Mouse (Mus musculus) heart, postnatal 14 days (tissue): ENCODE results near the gene Vapb. TPM values are rescaled to one million over a fixed set of nuclear protein-coding genes. Genes with fewer than 3 reads are reported as not detected.

ENCODE experiments used
- DNase-seq, 2 experiments: peaks; one replicate each; pipeline ENCODE4 v3.0.0; 2021 to 2022
- intact Hi-C: fragments of 180-260 bp; cut with DNase I; formaldehyde crosslinking; loops from one replicate; pipeline ENCODE4 v1.15.1; 2025
- total RNA-seq, 2 experiments: library from RNA; stranded (reverse); gene quantifications; 2 replicates each; pipeline ENCODE4 v1.2.3; 2021

Gene Vapb
- total RNA-seq, 2 experiments from 2014 or later = 94.2 to 109 TPM

DNA sequence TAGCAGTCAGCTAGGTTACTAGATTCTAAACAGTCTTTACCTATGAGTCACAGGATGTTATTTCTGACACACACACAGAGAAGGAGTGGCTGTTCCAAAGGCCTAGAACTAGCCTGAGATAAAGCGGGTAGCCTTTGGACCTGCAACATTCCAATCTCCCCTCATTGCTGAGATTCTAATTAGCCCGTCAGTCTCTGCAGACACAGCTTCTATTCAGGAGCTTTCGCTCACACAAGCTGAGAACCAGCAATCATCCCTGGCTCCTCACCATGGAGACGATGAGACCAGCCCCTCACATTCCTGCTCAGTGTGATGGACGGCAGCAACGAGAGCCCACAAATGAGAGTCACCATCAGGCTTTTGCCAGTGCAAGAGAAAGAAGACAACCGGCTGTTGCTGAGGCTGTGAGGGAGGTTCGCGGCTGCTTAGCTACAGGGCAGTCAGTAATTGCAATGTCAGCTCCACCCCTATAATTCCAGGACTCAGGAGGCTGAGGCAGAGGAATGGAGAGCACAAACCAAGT, 6.8 kb upstream of the Vapb start:
- intact Hi-C loops = no loop called here
- no peak for DNase-seq

GRCm38 (mm10) chr2:173734426-173734825, 2.9 kb upstream of the Vapb start:
- DNase-seq = no peak
- intact Hi-C loops = no loop called here

DNA sequence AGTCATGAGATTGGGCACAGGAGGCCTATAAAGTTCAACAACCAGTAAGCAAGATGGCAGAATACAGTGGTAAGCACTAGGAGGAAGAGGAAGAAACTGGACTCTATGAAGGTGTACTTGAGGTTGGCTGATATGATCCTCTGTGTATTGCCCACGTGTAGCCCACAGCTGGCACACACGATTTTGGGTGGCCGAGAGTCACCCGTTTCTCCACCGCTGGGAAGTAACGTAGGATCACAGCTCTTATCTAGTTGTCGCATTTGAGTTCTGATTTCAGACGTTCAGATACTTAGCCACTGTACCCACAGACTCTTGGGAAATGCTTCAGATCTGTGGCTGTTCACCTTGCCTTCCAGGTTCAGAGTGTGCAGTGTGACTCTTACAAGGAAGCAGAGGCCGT, 921 bp downstream of the Vapb start:
- no peak for DNase-seq

GRCm38 (mm10) chr2:173739107-173739506, 1.8 kb downstream of the Vapb start:
- no peak for DNase-seq
- intact Hi-C loops = loop anchor here (5.0 kb wide), 1 partner anchor 77 kb away; no protein-coding TSS in a partner anchor

More for the DNA sequence above, 921 bp downstream of the Vapb start:
- intact Hi-C loops = loop anchor here (5.0 kb wide), 1 partner anchor 76 kb away; no protein-coding TSS in a partner anchor

DNA sequence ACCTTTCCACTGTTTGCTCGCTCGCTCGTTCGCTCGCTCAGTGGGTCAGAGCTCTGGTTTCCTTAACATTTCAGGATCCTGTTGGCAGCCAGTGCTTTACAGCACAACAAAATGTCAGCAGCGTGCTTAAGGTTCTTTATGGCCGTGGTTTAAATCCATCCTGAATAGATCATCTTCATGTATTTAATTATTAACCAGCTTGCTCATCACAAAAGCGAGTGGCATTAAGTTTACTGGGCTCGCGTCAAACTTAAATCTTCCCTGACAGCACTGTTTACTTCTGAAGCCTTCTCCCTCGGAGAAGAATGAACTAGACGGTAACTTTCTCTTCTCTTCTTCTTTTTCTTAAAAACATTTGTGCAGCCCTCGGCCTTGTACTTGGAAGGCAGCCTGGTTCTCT, 4.8 kb downstream of the Vapb start:
- intact Hi-C loops = no loop called here
- DNase-seq = no peak

- no peak for DNase-seq
- intact Hi-C loops = no loop called here
Measured at GRCm38 (mm10) chr2:173742744-173743143, 5.4 kb downstream of the Vapb start.

DNA sequence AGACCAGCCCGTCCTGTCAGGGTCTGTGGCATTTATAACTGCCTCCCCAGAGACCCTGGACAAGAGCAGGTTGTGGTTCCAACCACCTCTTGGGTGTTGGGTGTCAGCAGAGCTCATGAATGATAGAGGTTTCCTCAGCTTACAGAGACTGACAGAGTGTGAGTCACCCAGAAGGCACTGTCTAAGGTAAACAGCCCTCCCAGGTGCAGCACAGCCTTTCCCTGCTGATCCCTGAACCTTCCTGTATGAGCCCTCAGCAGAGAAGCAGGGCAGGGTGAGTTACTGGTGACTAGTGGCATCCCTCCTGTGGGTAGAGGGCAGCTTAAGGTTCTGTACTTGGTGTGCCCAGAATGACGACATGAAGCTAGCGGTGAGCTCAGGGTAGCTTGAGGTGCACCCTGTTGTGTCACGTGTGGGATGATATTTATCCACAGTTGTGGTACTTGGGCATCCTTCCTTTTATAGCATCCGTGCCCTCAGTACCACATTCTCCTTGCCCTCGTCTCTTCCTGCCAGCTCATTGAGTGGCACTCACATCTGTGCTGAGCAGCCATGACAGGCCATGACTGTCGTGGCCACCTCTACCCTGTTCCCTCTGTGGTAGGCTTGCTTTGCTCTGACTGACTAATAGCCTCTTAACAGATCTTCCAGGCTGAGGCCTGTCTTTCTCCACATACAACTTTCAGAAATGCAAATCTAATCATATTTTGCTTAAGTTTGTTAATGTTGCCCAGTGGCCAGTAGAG, 6.9 kb downstream of the Vapb start:
- no peak for DNase-seq
- intact Hi-C loops = no loop called here

DNA sequence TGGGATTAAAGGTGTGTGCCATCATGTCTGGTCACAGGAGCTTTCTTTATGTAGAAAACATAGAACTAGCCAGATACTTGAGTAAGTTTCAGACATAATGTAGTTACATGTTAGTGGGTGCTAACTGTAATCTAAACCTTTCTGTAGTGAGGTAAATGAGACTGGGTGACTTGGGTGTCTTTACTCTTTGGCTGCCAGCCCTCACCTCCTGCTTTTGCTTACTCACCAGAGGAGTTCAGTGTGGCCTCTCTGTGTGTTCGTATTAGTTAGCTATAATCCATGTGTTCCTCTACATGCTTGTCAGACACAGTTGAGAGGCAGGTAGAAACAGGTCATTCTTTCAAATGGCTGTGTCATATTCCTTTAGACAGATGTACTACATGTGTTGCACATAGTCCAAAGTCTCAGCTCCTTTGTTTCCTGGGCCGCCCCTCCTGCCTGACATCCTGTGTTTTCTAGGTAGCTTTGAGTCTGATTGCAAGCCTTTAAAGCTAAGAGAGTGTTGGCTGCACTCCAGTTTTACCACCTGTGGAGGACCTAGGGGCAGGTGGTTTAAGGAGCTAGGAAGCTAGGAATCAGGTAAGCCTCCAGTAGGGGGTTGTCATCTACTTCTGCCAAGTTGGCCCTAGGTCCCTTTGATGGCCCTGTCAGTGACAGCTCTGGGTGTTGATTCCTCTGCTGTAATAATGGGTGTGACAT, 11.8 kb downstream of the Vapb start:
- intact Hi-C loops = no loop called here
- DNase-seq = no peak

GRCm38 (mm10) chr2:173755433-173756144, 18.3 kb downstream of the Vapb start:
- intact Hi-C loops = no loop called here

GRCm38 (mm10) chr2:173757624-173758155, 20.4 kb downstream of the Vapb start:
- intact Hi-C loops = no loop called here
- DNase-seq = no peak

More at GRCm38 (mm10) chr2:173755433-173756144, 18.3 kb downstream of the Vapb start:
- no peak for DNase-seq

- DNase-seq = no peak
- intact Hi-C loops = no loop called here
Measured at GRCm38 (mm10) chr2:173760607-173761006, 23.3 kb downstream of the Vapb start.

DNA sequence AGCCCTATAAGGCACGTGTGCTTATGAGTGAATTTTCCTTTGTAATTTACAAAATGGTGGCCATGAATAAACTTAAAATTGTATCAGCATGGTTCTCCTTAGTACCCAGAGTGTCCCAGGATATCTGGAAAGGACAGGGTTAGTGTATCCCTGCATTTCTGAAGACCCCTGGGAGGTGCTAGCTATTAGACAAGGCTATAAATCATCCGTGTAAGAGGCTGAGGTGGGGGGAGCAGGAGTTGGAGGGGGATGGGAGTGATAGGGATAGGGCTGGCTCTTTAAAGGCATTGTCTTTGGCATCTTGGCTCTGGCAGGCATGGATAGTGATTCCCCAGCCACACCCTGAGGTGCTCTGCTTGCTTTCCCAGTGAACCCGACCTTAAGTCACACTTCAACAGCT, 27.3 kb downstream of the Vapb start:
- DNase-seq = no peak
- intact Hi-C loops = no loop called here

DNA sequence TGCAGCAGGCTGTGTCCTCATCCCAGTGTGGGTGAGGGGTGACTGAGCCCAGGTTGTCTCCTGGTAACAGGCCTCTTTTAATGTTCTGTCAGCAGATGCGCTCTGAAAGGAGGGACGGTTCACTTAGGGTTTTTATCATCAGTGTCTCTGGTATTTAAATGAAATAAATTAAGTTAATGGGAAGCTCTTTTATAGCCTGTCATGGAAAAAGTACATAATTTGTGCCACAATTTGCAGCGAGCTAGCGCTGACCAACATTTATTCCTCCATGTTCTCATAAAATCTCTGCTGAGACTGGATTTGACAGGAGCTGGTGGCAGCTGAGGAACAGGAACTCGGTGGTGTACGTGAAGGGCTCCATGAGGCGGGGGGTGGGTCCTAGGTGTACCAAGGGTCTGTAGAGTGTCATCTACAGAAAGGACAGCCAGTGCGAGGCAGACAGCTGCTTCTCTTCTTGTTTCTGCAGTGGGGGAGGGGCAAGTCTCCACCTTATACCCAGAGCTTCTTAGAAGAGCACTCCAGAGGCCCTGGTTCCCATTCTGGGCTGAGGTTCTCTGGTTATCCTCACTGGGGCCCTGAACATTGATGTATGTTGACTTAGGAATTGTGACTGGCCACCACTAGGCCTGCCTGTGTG, 30.8 kb downstream of the Vapb start:
- intact Hi-C loops = no loop called here
- no peak for DNase-seq

DNA sequence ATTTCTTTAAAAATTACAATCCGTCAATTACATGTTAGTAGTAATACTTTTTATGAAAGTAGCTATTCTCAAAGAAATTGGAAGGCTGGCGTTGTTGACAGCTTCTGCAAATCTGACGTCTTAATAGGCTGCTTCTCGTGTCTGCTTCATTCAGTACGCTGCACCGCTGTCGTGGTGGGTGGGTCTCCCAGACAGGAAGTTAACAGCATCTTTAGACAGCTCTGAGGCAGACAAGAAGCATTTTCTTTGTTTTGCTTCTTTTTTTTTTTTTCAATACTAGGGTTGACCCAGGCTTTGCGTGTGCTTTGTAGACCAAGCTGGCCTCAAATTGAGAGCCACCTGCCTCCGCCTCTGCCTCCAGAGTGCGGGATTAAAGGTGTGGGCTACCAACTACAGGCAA, 31.9 kb downstream of the Vapb start:
- DNase-seq = no peak
- intact Hi-C loops = no loop called here

DNA sequence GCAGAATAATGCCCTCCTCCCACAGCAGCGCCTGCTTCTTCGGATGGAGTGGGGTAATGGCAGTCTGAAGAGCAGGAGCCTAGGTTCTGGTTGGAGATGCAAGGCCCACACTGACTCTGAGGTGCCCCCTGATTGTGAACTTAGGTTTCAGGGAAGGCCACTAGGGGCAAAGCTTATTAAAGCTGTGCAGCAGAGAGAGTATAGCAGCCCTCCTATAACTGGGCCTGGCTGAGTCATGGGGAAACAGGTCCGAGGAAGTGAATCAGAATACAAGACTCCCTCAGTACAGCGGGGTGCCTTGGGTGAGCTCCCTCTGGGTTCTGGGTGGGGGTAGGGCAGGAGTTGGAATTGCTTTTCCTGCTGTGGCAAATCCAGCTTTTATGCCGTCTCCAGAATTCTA, 33.3 kb downstream of the Vapb start:
- no peak for DNase-seq
- intact Hi-C loops = no loop called here

DNA sequence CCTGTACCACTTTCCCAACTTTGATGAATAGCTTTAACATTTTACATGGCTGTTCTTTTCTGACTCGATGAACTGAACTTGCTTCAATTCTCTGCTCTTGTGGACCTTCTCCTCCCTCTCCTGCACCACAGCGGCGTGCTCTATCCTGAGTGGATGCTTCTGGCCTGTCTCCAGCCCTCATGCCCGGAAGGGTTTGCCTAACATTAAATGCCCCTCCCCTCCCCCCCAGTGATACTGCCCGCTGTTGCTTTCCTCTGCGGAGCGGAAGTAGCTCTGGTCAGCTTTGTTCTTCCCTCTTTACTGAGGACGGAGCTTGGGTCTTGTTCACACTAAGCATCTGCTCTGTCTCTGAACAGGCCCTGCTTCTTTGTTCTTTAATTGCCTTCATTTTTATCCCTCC, 34.4 kb downstream of the Vapb start:
- intact Hi-C loops = no loop called here
- no peak for DNase-seq

DNA sequence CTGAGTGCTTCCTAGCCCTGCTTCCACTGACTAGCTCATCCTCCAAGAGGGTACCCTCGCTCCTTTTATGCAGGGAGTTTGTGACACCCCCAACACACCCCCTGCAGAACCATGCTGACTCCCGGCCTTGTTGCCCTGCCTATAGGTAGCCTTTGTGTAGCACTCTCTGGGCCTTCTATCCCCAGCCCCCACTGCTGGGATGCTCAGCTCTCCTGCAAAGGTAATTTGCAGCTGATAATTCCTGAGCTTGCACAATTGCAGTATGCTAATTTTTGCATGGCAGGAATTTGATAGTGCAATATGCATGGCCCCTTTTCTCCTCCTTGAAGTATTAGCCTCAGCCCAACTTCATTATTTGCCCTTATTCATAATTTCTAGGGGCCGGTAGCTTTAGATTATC, 38.2 kb downstream of the Vapb start:
- DNase-seq = no peak
- intact Hi-C loops = no loop called here

DNA sequence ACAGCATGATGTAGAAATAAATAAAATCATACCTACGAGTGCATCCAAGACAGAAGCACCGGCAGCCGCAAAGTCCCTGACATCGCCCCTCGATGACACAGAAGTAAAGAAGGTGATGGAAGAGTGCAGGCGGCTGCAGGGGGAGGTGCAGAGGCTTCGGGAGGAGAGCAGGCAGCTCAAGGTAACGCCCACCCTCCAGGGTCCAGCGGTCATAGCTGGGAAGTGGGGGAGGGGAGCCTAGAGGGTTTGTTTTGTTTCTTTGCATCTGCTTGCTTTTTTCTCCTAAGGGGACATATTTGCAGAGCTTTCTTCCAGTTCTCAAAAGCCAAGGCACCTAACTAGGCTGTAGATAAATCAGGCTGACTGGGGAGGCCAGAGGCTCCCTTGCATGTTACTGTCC, 38.8 kb downstream of the Vapb start:
- intact Hi-C loops = no loop called here

DNA sequence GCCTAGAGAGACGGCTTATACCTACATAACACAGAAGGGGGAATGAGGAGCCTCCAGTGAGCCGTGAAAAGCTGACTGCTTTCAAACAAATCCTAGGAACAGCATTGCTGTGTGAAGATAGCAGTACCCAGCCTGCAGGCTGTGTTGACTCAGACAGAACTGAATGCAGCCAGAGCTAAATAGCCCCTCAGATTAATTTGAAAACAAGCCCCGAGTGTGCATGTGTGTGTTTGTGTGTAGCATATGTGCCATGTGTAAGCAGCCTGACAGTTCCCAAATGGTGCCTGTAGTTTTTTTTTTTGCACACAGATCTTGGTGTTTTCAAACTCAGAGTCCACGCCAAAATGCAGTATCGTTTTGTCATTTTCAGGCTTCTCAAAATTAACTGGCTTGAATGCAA, 43.6 kb downstream of the Vapb start:
- intact Hi-C loops = loop anchor here (10.0 kb wide), 1 partner anchor 196 kb away; no protein-coding TSS in a partner anchor
- DNase-seq = no peak

More for the DNA sequence above, 38.8 kb downstream of the Vapb start:
- DNase-seq = no peak

- no peak for DNase-seq
- intact Hi-C loops = loop anchor here (10.0 kb wide), 1 partner anchor 200 kb away; no protein-coding TSS in a partner anchor
Measured at GRCm38 (mm10) chr2:173784366-173784765, 47.1 kb downstream of the Vapb start.
